Mouse (Mus musculus) ovary, postnatal 36 days (tissue): ENCODE data around the gene Mtch1.
"Not testable (repeated sequence)": the region's sequence is repeated elsewhere in the genome, so short reads cannot be mapped to it uniquely, and the experiment has no call there.

Experiments used
- DNase-seq: peaks from one replicate; pipeline ENCODE4 v3.0.0; 2022; ENCODE audit warnings: low spot score, mixed read lengths

Gene Mtch1

GRCm38 (mm10) chr17:29347645-29348256, at the start of gene Mtch1:
TSS of gene Mtch1 (minus strand) at chr17:29347934.
- peak; percentile 100 for DNase-seq

- DNase-seq = peak; percentile 77
Measured at GRCm38 (mm10) chr17:29396821-29397242, 49.1 kb upstream of the Mtch1 start.

DNA sequence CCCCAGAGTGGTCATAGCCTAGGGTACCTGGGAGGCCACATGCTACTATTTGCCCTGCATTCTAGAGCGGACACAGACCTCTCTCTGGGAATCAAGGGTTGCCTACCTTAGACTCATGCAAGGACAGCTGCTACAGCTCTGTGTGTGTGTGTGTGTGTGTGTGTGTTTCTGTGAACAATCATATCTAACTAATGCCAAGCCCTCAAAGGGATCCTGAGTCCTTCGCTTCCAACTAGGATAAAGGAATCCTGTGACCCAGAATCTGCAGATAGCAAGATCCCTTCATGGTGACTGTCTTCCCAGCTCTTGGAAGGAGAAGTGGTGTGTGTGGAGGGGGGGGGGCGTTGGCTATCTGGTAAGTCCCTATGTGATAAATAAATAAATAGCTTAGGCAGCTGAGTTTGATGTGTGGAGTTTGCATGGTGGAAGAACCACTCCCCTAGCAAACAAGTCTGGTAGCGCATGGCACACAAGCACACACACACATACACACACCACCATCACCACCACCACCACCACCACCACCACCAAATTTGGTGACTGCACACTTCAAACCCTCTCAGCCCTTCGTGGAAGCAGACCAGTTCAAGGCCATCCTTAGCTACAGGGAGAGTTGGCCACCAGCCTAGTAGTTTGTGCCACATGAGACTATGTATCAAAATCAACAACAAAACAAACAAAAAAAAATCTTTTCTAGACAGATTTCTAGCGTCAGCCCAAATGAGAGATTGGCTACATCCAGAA, 48.5 kb upstream of the Mtch1 start:
- DNase-seq = no peak

DNA sequence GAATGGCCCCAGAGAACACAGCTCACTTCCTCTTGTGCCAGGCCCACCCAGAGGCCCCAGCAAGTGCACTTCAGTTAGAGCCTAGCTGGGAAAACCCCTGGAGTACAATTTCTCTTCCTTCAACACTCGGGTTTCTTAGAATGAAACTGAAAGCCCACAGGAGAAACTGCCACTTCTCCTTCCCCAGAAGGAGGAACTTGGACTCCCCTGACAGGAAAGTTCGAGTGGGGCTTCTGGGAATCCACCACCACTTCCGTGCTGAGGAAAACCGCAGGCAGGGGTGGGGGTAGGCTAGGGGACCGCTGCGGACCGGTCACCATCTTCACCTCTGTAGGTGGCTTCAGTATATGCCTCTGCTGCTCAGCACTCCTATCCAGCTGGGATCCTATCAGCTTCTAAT, 47.6 kb upstream of the Mtch1 start:
- DNase-seq = no peak

DNA sequence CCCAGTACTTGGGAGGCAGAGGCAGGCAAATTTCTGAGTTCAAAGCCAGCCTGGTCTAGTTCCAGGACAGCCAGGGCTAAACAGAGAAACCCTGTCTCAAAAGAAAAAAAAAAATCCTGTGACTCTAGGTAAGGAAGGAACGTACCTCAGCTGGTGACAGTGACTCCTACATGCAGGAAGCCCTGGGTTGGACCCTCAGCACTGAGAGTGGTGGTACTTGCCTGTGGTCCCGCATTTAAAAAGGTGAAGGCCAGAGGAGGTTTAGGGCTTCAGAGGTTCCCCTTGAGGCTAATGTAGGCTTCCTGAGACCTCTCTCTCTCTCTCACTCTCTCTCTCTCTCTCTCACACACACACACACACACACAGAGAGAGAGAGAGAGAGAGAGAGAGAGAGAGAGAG, 47.0 kb upstream of the Mtch1 start:
- DNase-seq = not testable (repeated sequence)

GRCm38 (mm10) chr17:29394106-29394760, 46.5 kb upstream of the Mtch1 start:
- no peak for DNase-seq

- DNase-seq = no peak
Measured at GRCm38 (mm10) chr17:29393335-29394089, 45.8 kb upstream of the Mtch1 start.

- DNase-seq = no peak
Measured at GRCm38 (mm10) chr17:29391280-29391679, 43.5 kb upstream of the Mtch1 start.

GRCm38 (mm10) chr17:29388978-29389377, 41.2 kb upstream of the Mtch1 start:
- DNase-seq = no peak

DNA sequence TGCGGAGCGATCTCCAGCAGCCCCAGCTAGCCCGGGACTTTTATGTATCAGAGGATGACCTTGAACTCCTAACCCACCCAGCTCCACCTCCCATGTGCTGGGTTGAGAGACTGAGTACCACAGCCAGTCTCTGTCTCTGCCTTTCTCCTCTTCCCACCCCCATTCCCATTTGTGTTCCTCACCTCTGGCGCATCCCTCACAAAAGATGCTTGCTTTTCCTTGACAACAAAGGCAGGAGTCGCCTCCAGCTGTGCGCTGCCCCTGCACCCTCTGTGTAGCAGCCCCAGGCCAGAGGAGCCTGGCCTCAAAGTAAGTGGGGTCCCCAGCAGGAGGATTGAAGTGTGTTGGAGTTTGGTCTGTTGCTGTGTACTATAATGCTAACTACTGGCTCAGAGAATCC, 38.0 kb upstream of the Mtch1 start:
- DNase-seq = no peak

DNA sequence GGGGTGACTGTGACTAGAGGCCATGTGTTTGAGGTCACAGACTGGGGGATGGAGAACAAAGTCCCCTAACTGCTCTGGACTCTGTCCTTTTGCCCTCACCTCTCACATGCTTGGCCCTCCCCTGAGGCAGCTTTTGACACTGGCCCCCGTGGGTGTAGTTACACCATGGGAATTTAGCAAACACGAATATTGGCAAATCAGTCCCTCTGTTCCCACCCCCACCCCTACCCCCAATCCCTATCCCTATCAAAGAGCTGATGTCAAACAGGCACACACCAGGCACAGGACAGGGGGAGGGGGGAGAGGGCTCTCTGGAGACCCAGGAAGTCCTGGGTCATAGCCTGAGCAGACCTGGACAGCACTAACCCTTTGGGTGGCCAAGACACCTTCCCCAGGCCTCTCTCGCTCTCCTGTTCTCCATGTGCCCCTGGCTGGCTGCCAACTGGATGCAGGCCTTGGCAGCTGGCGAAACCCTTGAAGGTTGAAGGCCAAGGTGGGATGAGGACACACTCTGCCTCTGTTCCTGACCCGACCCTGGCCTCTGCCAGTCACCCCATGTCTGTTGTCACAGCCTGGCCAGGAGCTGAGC, 37.2 kb upstream of the Mtch1 start:
- peak; percentile 62 for DNase-seq

GRCm38 (mm10) chr17:29383923-29384322, 36.2 kb upstream of the Mtch1 start:
- no peak for DNase-seq

DNA sequence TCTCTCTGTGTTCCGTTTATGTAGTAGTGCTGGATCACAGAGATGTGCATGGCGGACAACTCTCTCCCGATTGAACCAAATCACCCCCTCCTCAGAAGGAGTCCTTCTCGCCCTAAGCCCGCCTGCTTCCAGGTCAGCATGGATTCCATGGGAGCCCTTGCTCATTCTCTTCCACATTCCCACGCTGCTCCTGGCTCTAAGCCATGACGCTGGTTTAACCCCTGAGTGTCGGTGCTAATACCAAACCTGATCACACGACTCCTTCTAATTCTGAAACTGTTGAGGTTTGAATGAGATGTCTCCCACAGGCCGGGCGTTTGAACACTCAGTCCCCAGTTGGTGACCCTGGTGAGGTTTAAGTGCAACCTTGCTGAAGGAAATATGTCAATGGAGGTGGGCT, 34.7 kb upstream of the Mtch1 start:
- no peak for DNase-seq

DNA sequence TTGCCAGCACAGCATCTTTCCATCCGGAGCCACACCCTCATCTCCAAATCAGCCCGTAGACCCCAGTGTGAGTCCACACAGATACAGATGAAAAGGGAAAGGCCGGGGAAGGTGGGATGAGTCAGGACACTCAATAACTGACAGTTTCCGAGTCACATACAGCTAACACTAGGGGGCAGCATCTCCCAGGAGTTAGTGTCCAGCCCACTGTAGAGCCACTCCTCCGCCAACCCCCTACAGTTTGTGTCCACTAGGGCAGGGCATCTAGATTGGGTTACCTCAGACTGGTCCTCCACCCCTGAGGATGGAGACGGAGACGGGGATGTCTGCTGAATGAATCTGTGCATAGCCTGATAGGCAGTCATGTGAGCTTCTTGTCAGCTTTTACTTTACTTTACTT, 33.7 kb upstream of the Mtch1 start:
- DNase-seq = peak; percentile 60

DNA sequence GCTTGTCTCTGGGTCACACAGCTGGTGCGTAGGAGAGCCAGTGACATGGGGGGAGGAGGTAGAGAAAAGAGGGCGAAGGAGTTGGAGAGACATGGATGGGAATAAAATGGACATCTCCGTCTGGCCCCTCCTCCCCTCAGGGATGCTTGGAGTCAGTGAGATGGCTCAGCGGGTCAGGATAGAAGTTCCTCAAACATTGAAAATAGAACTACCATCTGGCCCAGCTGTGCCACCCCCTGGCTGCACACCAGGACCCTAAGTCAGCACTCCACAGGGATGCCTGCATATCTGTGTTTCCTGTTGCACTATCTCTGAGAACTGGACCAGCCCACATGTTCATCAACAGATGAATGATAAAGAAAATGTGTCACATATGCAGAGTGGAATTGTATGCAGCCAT, 32.5 kb upstream of the Mtch1 start:
- DNase-seq = no peak

DNA sequence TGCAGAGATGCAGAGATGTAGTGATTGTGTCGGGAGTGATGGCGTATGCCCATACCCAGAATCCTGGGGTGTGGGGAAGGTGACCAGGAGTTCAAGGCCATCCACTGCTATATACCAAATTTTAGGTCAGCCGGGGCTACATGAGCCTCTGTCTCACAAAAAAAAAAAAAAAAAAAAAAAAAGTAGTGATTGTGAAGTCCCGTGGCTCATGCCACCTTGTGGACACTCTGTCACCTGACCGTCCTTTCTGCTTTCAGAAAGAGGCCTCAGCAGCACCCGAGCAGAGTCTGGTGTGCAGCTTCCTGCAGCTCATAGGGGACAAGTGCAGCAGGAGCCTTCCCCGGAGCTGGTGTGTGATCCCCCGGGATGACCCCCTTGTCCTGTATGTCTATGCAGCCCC, 30.3 kb upstream of the Mtch1 start:
- DNase-seq = no peak

- DNase-seq = no peak
Measured at GRCm38 (mm10) chr17:29375871-29376270, 28.1 kb upstream of the Mtch1 start.

GRCm38 (mm10) chr17:29370984-29371723, 23.4 kb upstream of the Mtch1 start:
- DNase-seq = peak; percentile 88

DNA sequence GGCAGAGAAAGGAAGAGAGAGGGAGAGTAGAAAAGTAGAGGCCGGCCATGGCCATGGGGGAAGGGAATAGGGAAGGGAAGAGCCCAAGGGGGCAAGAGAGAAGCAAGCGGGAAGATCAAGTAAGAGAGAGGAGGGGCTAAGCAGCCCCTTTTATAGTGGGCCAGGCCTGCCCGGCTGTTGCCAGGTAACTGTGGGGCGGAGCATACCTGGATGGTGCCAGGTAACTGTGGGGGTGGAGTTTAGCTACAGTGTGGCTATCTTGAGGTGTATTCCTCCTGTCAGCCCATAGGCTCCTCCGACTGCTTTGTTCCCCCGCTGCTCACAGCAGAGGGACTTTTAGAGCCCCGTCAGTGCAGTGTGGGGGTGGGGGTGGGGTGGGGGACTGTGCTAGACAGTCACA, 21.0 kb upstream of the Mtch1 start:
- DNase-seq = no peak

DNA sequence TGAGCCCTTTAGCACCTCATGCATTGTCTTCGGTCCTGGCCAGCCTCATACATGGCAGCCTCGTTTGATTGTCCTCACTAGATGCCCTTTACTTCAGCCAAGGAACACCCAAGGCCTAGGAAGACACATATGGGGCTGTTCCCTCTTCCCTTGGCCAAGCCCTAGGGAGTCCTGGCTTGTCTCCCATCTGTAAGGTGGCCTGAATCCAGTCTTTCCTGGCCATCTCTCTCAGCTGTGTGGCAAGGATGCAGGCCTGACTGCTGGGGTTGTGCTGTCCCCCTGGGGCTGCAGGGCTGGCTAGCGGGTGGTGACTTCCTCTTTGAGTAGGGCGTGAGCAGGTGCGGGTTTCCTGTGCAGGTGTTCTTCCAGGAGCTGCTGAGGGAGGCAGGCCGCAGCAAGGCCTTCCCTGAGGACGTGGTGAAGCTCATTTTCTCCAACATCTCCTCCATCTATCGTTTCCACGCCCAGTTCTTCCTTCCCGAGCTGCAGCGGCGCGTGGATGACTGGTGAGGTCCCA, 17.4 kb upstream of the Mtch1 start:
- no peak for DNase-seq

GRCm38 (mm10) chr17:29363109-29363508, 15.4 kb upstream of the Mtch1 start:
- no peak for DNase-seq
